In the genomic region with DNA sequence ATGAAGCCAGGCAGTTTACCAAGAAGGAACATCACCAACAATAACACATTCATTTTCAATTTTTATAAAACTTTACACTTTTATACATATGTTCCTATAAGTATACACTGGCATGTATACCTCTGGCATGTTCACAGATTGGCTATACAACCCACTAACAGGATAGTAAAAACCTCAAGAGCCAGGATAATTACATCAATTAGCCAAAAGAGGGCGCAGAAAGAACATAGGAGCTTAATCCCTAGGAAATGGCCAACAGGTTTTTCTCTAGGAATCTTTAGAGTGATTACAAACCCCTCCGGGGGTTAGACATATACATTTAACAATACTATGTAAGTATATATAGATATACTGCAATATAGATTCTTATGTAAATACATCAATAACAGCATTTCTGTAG, we compare ENCODE assay signal across 9 mouse cellular contexts. TPM values are rescaled to one million over a fixed set of nuclear protein-coding genes. Genes with fewer than 3 reads are reported as not detected.
A peak's percentile ranks its signal among the peaks of the same experiment; 100 is the strongest.
DNase-seq lines count a peak whose midpoint lies in the region; ATAC-seq and TF ChIP-seq lines count a peak whose summit lies in the region.
"Had no signal": no experiment of that assay in that cellular context is flagged by ENCODE, and none has a peak within 500 bp of the region (broad histone marks: within the 10 kb centered on the region; RNA-seq: fewer than 3 reads in every experiment).

No protein-coding gene starts in this region.

- peak; percentile 77 for DNase-seq in forebrain, embryonic 14.5 days (ENCODE audit: low spot score)
- no peak for DNase-seq in forebrain, embryonic 11.5 days (ENCODE audit: low spot score)
- DNase-seq in left cerebral cortex, adult 11 months (ENCODE audit: low spot score) = peak; percentile 22
- no peak for DNase-seq in left cerebral cortex, adult 9 months (ENCODE audit: low spot score in 2 of 2)
- DNase-seq in G1E (ENCODE audit: low spot score) = no peak
- DNase-seq in hindlimb bud, embryonic 11.5 days (ENCODE audit: extremely low spot score, low read depth, low spot score) = peak; percentile 14
- DNase-seq in thymus, postnatal 36 days = no peak
- no peak for DNase-seq in thymus, postnatal 10 days (ENCODE audit: low spot score in 2 of 2)

- no peak for TF ChIP-seq CTCF in G1E (IDR thresholded peaks at IDR 0.05; ENCODE audit: low read depth, low read length)

- no peak overlapping the region for H3K9ac ChIP-seq in forebrain, embryonic 14.5 days (ENCODE audit: low read length)
- H3K9ac ChIP-seq in forebrain, embryonic 11.5 days (ENCODE audit: low read length) = no peak overlapping the region
- H3K9ac ChIP-seq: forebrain, embryonic 15.5 days had no signal

- no peaks in the 10 kb centered on the region for H3K9me3 ChIP-seq in forebrain, embryonic 14.5 days (replicated peaks; ENCODE audit: control insufficient read depth, low read length)
- no peaks in the 10 kb centered on the region for H3K9me3 ChIP-seq in forebrain, embryonic 11.5 days (ENCODE audit: control insufficient read depth, low read length)
- H3K9me3 ChIP-seq in G1E (replicated peaks) = no peaks in the 10 kb centered on the region
- H3K9me3 ChIP-seq: forebrain, embryonic 15.5 days had no signal

- peaks cover 6% of the 10 kb centered on the region; the same call in 1 of the 2 replicates for H3K4me1 ChIP-seq in forebrain, embryonic 14.5 days (ENCODE audit: control insufficient read depth, insufficient read depth, low read length)
- H3K4me1 ChIP-seq in forebrain, embryonic 11.5 days (replicated peaks; ENCODE audit: control insufficient read depth, insufficient read depth, low read length) = no peaks in the 10 kb centered on the region
- no peaks in the 10 kb centered on the region for H3K4me1 ChIP-seq in G1E (ENCODE audit: insufficient read depth, low read depth, low read length)

- peak; percentile 42; the same call in 1 of the 2 replicates for ATAC-seq in forebrain, embryonic 14.5 days
- no peak for ATAC-seq in forebrain, embryonic 11.5 days (replicated peaks; ENCODE audit: low FRiP score)
- ATAC-seq in G1E (ENCODE audit: extremely low read depth, insufficient number of reproducible peaks, low FRiP score, poor library complexity, severe bottlenecking) = peak; percentile 34; the same call in 1 of the 2 replicates
- ATAC-seq: forebrain, embryonic 15.5 days had no signal

- no peak overlapping the region for H3K4me2 ChIP-seq in forebrain, embryonic 14.5 days (ENCODE audit: low read length)
- no peak overlapping the region for H3K4me2 ChIP-seq in forebrain, embryonic 11.5 days (ENCODE audit: low read depth, low read length, severe bottlenecking)
- H3K4me2 ChIP-seq: forebrain, embryonic 15.5 days had no signal

- no peak overlapping the region for H3K27ac ChIP-seq in forebrain, embryonic 14.5 days (ENCODE audit: low read depth, low read length)
- no peak overlapping the region for H3K27ac ChIP-seq in forebrain, embryonic 11.5 days (ENCODE audit: low read depth, low read length)
- H3K27ac ChIP-seq: forebrain, embryonic 15.5 days had no signal

- no peak overlapping the region for H3K4me3 ChIP-seq in forebrain, embryonic 14.5 days (ENCODE audit: low read depth, low read length)
- H3K4me3 ChIP-seq in forebrain, embryonic 11.5 days (ENCODE audit: low read depth, low read length) = no peak overlapping the region
- H3K4me3 ChIP-seq in G1E (ENCODE audit: low read depth, low read length) = no peak overlapping the region
- H3K4me3 ChIP-seq: forebrain, embryonic 15.5 days had no signal

- H3K27me3 ChIP-seq in forebrain, embryonic 14.5 days (replicated peaks; ENCODE audit: control insufficient read depth, insufficient read depth, low read length) = no peaks in the 10 kb centered on the region
- no peaks in the 10 kb centered on the region for H3K27me3 ChIP-seq in forebrain, embryonic 11.5 days (ENCODE audit: control insufficient read depth, insufficient read depth, low read length)
- no peaks in the 10 kb centered on the region for H3K27me3 ChIP-seq in G1E (ENCODE audit: insufficient read depth, low read length)
- H3K27me3 ChIP-seq: forebrain, embryonic 15.5 days had no signal

- H3K36me3 ChIP-seq in forebrain, embryonic 14.5 days (ENCODE audit: control insufficient read depth, insufficient read depth, low read length) = no peaks in the 10 kb centered on the region
- H3K36me3 ChIP-seq in forebrain, embryonic 11.5 days (ENCODE audit: control insufficient read depth, insufficient read depth, low read length) = no peaks in the 10 kb centered on the region
- peaks cover 43% of the 10 kb centered on the region for H3K36me3 ChIP-seq in G1E (replicated peaks)
- H3K36me3 ChIP-seq: forebrain, embryonic 15.5 days had no signal

- WGBS in forebrain, embryonic 14.5 days = 26% methylated on average over 2 of the region's 2 CpGs
- 41% methylated on average over 2 of the region's 2 CpGs for WGBS in forebrain, embryonic 11.5 days

RNA-seq across cellular contexts. Expression of gene Zdhhc21, which starts 55.7 kb away (rescaled TPM):
- polyA plus RNA-seq in forebrain, embryonic 14.5 days (2014; fragmentation: Nextera tagmentation; extraction: Ambion mirVana) = 13.1 and 15.7 TPM in 2 replicates
- polyA plus RNA-seq in forebrain, embryonic 11.5 days (2014; fragmentation: Nextera tagmentation; extraction: Ambion mirVana) = 14.2 and 15.6 TPM in 2 replicates
- 41.8 and 55.3 TPM in 2 replicates for total RNA-seq in G1E (2014; fragmentation: Nextera tagmentation)
- total RNA-seq in G1E (2017) = 23.9 and 28.6 TPM in 2 replicates
- polyA plus RNA-seq in G1E (2012) = 2.2 and 2.9 TPM in 2 replicates

Comparison
In these comparisons a context has a peak if more than half of its experiments do, and no peak if none do; other contexts are left out.
1. DNase-seq: peak in forebrain, embryonic 14.5 days (single experiment), left cerebral cortex, adult 11 months (single experiment) and hindlimb bud, embryonic 11.5 days (single experiment); none in forebrain, embryonic 11.5 days (single experiment), left cerebral cortex, adult 9 months (0 of 2), G1E (single experiment), thymus, postnatal 36 days (0 of 2) and thymus, postnatal 10 days (0 of 2).